Mouse (Mus musculus) midbrain, embryonic 10.5 days (tissue): Measurements from ENCODE around the gene Hpse2. TPM values are rescaled to one million over a fixed set of nuclear protein-coding genes. Genes with fewer than 3 reads are reported as not detected.

Experiments
- DNase-seq: peaks from one replicate; pipeline ENCODE4 v3.0.0-alpha.2; 2017; ENCODE audit warnings: low spot score
- H3K27ac ChIP-seq: fragments of 300-500 bp; sonication (generic); replicated peaks from 2 replicates; pipeline ENCODE4 v1.5.1; 2016; ENCODE audit warnings: mild to moderate bottlenecking
- H3K27me3 ChIP-seq: fragments of 300-500 bp; sonication (generic); 2 replicates; pipeline ENCODE4 v1.6.1; 2016; ENCODE audit warnings: low read depth, mild to moderate bottlenecking; ENCODE audit not compliant: poor library complexity, severe bottlenecking
- H3K36me3 ChIP-seq: fragments of 300-500 bp; sonication (generic); 2 replicates; pipeline ENCODE4 v1.6.1; 2016; ENCODE audit warnings: mild to moderate bottlenecking, moderate library complexity
- H3K4me1 ChIP-seq: fragments of 300-500 bp; sonication (generic); 2 replicates; pipeline ENCODE4 v1.6.1; 2016
- H3K4me3 ChIP-seq: fragments of 300-500 bp; sonication (generic); 2 replicates; pipeline ENCODE4 v1.5.1; 2016; ENCODE audit warnings: mild to moderate bottlenecking, moderate library complexity
- H3K9me3 ChIP-seq: fragments of 300-500 bp; sonication (generic); replicated peaks from 2 replicates; pipeline ENCODE4 v1.6.1; 2016; ENCODE audit warnings: mild to moderate bottlenecking
- WGBS: fragments of 180-500 bp; shearing (Covaris S2); methylation state at CpG from one replicate; pipeline ENCODE4 v1.1.7; 2016; 5-methylcytosine and 5-hydroxymethylcytosine counted together
- polyA plus RNA-seq: library from polyadenylated mRNA; unstranded; fragments of >200 nt; fragmentation: Nextera tagmentation; extraction: Ambion mirVana; gene quantifications from 2 replicates; pipeline ENCODE4 v1.2.1, GENCODE M21; 2016

The Hpse2 gene
- polyA plus RNA-seq, 1 experiment from 2014 or later: 0.39 TPM

DNA sequence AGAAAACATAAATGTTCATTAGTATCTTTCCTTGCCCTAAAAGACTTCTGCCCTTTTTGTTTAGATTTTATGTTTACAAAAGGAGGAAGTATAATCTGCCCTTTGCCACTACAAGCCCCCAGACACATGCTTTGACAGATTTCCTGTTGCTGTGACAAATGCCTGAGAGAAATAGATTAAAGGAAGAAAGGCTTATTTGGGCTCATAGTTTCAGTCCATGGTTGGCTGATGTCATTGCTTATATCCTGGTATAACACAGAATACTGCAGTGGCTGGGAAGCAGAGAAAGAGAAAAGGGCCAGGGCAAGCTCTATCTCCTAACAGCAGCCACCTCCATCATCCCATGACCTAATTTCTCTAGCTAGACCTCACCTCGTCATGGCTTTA, 401.8 kb downstream of the Hpse2 start:
- WGBS: 90% methylated on average over 1 of the region's 1 CpGs
- Histone ChIP-seq H3K27ac (no peak overlapping the region), H3K36me3 (no peaks in the 10 kb centered on the region), H3K4me1 (no peaks in the 10 kb centered on the region), H3K4me3 (no peak overlapping the region), H3K9me3 (no peaks in the 10 kb centered on the region), H3K27me3 (no peaks in the 10 kb centered on the region)
- no peak for DNase-seq

DNA sequence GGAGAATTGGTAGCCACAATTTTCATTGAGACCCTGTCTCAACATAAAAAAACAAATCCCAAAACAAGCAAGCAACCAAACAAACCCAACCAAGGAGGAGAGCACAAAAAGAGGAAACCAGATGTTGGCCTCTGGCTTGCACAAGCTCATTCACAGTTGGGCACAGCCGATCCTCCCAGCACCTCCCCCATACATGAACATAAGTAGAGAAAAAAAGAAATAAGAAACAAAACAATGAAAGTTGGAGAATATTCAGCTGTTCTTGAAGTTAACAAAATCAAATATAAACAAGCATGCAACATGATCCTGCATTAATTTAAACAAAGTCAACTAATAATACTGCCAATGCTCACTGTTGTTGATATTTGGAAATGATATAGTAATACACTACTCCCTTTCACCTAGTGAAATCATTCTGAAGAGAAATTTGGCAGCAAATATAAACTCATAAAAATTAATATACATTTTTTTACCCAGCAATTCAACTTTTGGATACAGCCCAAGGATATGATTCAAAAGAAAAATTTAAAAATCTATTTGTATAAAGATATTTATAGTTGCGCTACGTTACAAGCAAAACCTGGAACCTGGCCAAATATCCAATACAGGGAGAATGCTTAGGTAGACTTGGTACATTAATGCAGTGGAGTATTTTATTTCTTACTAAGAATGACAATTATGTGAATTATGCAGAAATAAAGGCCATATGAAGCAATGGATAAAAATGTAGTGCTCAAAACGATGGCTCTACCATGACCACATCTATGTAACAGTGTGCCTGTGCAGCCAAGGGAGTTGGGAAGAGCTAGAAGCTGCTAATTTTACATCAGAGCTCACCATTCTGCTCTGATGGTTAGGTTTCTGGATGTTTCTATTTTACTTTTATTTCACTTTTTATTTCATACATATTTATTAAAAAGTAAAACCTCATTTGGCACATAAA, 402.5 kb downstream of the Hpse2 start:
- H3K4me1 ChIP-seq: no peaks in the 10 kb centered on the region
- H3K36me3 ChIP-seq: no peaks in the 10 kb centered on the region
- no peaks in the 10 kb centered on the region for H3K9me3 ChIP-seq
- H3K4me3 ChIP-seq: no peak overlapping the region
- 90% methylated on average over 4 of the region's 4 CpGs for WGBS
- DNase-seq: no peak
- no peaks in the 10 kb centered on the region for H3K27me3 ChIP-seq
- no peak overlapping the region for H3K27ac ChIP-seq

DNA sequence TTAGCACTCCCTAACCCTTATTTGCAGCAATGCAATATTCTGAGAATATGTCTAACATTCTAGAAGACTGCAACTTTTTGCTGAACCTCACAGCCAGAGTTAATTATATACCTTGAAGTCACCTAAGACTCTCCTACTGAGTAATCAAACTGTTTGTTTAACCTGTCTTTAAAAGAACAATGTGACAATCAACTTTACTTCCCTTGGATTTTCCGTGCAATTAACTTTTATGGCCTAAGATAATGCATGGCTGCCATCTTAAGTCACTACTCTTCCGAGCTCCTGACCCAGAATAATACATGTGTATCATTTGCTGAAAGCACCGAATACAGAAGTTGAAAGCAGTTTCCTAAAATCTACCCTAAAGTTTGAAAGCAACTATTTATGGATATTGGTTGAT, 407.6 kb downstream of the Hpse2 start:
- WGBS: 86% methylated on average over 3 of the region's 3 CpGs
- H3K4me1 ChIP-seq: no peaks in the 10 kb centered on the region
- no peaks in the 10 kb centered on the region for H3K36me3 ChIP-seq
- no peaks in the 10 kb centered on the region for H3K9me3 ChIP-seq
- H3K4me3 ChIP-seq: no peak overlapping the region
- no peaks in the 10 kb centered on the region for H3K27me3 ChIP-seq
- no peak overlapping the region for H3K27ac ChIP-seq
- no peak for DNase-seq

DNA sequence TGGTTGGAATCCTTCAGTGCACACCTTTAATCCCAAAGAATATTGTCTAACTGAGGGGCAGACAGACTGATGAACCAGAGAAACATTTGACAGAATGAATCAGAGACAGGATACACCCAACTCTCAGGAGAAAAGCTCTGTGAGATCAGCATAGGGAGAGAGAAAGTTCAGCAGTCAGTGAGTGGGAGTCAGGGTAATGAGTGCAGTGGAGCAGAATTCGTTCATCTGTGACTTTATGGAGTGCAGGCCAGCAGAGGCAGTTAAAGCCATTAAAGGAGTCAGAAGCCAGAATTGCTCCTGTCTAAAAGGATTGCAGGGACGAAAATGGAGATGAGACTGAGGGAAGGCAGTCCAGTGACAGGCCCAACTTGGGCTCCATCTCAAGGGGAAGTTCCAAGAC, 410.2 kb downstream of the Hpse2 start:
- H3K27me3 ChIP-seq: no peaks in the 10 kb centered on the region
- no peak overlapping the region for H3K27ac ChIP-seq
- H3K36me3 ChIP-seq: no peaks in the 10 kb centered on the region
- DNase-seq: no peak
- H3K4me1 ChIP-seq: no peaks in the 10 kb centered on the region
- H3K9me3 ChIP-seq: no peaks in the 10 kb centered on the region
- no peak overlapping the region for H3K4me3 ChIP-seq
- 92% methylated on average over 2 of the region's 2 CpGs for WGBS

DNA sequence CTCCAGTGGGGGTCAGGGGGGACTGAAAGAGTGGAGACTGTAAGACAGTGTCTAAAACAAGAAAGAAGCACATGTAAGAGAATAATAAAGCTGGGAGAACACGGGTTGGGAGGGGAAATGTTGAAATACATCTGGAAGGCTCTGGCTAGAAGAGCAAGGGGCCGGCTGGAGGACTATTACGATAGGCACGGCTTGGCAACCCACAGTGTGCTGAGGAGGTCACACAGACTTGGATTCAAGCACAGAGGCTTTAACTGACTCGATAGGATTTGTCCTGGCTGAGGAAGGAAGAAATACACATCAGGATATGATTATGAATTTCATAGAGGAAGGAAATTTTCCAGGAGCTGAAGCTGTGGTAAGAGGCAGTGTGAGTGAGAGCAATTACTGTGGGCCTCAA, 414.4 kb downstream of the Hpse2 start:
- Histone ChIP-seq H3K4me3 (no peak overlapping the region), H3K9me3 (no peaks in the 10 kb centered on the region), H3K27ac (no peak overlapping the region), H3K36me3 (no peaks in the 10 kb centered on the region), H3K27me3 (no peaks in the 10 kb centered on the region), H3K4me1 (no peaks in the 10 kb centered on the region)
- 90% methylated on average over 5 of the region's 5 CpGs for WGBS
- DNase-seq: no peak

DNA sequence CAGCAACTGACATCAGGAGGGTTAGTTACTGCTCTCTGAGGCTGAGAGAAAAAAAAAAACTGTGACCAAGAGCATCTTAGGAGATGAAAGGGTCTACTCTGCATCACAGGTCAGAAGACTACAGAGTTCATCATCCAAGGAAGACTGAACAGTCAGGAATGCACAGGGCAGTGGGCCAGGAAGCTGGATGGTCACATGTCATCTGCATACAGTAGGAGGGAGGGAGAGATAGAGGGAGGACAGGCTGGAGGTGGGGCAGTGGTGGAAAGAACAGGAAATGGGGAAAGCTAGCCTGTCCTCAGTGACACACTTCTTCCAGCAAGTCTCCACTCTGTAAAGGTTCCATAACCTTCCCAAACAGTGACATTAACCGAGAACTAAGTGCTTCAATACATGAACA, 423.0 kb downstream of the Hpse2 start:
- Histone ChIP-seq H3K27ac (no peak overlapping the region), H3K4me1 (no peaks in the 10 kb centered on the region), H3K4me3 (no peak overlapping the region), H3K27me3 (no peaks in the 10 kb centered on the region), H3K36me3 (no peaks in the 10 kb centered on the region), H3K9me3 (no peaks in the 10 kb centered on the region)
- DNase-seq: no peak
- WGBS: 85% methylated on average over 1 of the region's 1 CpGs

DNA sequence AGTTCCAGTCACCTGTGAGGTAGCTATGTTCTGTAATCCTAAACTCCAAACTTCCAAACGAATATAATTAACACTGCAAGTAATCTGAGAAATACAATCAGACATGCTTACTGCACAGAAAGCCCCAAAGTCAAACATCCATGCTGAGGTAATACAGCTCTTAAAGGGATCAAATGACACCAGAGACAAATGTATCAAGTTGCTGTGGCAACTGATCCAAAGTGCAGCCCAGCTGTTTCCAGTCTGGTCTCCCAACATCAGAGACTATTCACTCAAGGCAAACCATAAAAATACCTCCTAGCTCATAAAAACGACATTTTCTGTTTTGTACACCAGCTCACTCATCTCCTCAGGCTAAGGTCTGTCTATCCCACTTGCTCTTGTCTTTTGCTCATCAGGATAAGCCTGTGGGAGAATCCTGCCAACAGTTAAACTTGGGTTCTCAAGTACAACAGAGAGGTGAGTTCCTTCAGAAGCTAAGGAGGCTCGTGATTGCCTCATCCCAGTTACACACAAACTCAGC, 440.0 kb downstream of the Hpse2 start:
- DNase-seq: no peak
- Histone ChIP-seq H3K27ac (no peak overlapping the region), H3K9me3 (peaks cover 14% of the 10 kb centered on the region), H3K27me3 (no peaks in the 10 kb centered on the region), H3K4me1 (0 out of 2 replicates have a peak, but pooled peaks cover 4% of the 10 kb centered on the region), H3K4me3 (no peak overlapping the region), H3K36me3 (no peaks in the 10 kb centered on the region)
- WGBS: 61% methylated on average over 3 of the region's 3 CpGs

DNA sequence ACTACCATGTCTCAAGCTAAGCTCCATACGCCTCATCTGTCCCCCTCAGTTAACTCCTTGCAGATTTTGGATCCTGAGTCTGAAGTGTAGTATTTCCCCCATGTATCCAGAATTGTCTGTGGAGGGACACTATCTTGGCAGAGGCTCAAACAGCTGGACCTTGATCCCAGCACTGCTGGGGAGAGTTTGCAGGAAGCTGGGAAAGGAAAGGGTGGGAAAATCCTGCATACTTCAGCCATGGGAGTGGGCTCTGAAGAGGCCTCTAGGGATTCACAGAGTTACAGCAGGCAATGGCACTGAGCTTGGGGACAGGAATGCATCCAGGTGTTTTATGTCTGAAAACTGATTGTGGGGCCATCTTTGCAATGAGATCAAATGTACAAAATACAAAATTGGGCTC, 450.6 kb downstream of the Hpse2 start:
- H3K27ac ChIP-seq: no peak overlapping the region
- peaks cover 21% of the 10 kb centered on the region for H3K4me1 ChIP-seq
- H3K4me3 ChIP-seq: no peak overlapping the region
- 48% methylated on average over 1 of the region's 1 CpGs for WGBS
- 0 out of 2 replicates have a peak, but pooled peaks cover under 1% of the 10 kb centered on the region for H3K36me3 ChIP-seq
- no peak for DNase-seq
- peaks cover 8% of the 10 kb centered on the region for H3K9me3 ChIP-seq
- H3K27me3 ChIP-seq: 0 out of 2 replicates have a peak, but pooled peaks cover 7% of the 10 kb centered on the region

DNA sequence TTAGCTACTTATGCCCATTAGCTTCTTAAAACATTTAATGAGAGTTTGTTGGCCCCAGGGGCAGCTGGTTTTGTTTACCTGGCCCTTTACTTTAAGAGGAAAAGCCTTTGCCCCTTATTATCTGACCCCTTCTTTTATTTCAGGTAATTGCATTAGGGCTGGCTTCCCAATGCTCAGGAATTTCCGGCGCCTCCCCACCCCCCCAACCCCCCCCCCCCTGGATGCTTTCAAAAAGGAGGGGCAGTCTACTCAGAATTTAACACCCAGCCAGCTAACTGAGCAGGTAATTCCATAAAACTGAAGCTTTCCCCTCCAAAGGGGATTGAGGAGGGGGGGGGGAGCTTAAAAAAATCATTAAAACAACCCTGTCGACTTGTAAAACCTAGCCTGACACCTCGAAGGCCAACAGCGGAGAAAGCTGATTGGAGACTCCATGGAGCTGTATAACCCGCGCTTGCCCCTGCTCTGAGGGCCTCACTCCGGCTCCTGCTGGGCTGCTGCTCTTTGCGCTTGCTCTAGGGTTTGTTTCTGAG, 451.4 kb downstream of the Hpse2 start:
- H3K4me1 ChIP-seq: peaks cover 21% of the 10 kb centered on the region
- H3K27ac ChIP-seq: peak overlapping the region; percentile 33; the same call in 1 of the 2 replicates
- 2% methylated on average over 9 of the region's 9 CpGs for WGBS

DNA sequence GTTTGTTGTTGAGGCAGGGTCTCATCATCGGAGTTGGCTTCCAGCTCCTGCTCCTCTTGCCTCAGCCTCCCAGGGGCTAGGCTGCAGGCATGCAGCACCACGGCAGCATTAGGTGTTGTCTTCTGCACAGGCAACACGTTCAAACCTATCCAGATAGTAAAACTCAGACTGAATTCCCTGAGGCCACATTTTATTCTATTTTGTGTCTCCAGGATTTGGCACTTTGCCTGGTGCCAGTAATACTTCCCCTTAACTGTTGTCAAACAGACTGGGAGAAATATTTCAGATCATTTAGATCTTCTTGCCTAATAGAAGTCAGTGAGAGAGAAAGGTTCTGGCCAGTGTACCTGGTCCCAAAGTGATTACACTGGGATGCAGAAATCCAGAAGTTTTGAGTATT, 458.5 kb downstream of the Hpse2 start:
- WGBS: 76% methylated on average over 3 of the region's 3 CpGs
- H3K27me3 ChIP-seq: 0 out of 2 replicates have a peak, but pooled peaks cover 4% of the 10 kb centered on the region

More for the DNA sequence above, 451.4 kb downstream of the Hpse2 start:
- Histone ChIP-seq H3K36me3 (no peaks in the 10 kb centered on the region), H3K4me3 (peak overlapping the region; percentile 26; the same call in 1 of the 2 replicates), H3K27me3 (0 out of 2 replicates have a peak, but pooled peaks cover 7% of the 10 kb centered on the region), H3K9me3 (no peaks in the 10 kb centered on the region; the same call in 1 of the 2 replicates)
- DNase-seq: peak; percentile 48

DNA sequence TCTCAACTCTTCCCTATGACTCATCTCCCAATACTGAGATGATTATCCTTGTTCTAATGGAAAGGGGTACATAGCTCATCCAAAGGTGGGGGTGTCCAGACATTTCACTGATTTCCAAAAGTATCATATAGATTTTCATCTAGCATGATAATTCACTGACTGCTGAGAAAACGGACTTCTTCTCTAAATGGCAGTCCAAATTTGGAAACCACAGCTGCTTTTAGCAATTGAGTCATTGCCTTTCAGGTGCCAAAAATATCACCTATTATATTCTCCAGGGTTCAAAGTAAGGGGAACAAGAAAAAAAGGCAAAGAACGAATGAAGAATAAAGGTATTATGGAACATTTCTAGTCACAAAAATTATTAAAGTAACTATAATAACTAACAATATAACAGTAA, 459.9 kb downstream of the Hpse2 start:
- H3K27me3 ChIP-seq: no peaks in the 10 kb centered on the region
- H3K27ac ChIP-seq: no peak overlapping the region
- H3K4me1 ChIP-seq: no peaks in the 10 kb centered on the region
- H3K36me3 ChIP-seq: no peaks in the 10 kb centered on the region
- H3K9me3 ChIP-seq: no peaks in the 10 kb centered on the region
- 91% methylated on average over 2 of the region's 2 CpGs for WGBS
- no peak overlapping the region for H3K4me3 ChIP-seq
- no peak for DNase-seq

More for the DNA sequence above, 458.5 kb downstream of the Hpse2 start:
- no peaks in the 10 kb centered on the region for H3K36me3 ChIP-seq
- H3K27ac ChIP-seq: no peak overlapping the region
- no peaks in the 10 kb centered on the region for H3K4me1 ChIP-seq
- H3K9me3 ChIP-seq: no peaks in the 10 kb centered on the region
- no peak for DNase-seq
- H3K4me3 ChIP-seq: no peak overlapping the region

DNA sequence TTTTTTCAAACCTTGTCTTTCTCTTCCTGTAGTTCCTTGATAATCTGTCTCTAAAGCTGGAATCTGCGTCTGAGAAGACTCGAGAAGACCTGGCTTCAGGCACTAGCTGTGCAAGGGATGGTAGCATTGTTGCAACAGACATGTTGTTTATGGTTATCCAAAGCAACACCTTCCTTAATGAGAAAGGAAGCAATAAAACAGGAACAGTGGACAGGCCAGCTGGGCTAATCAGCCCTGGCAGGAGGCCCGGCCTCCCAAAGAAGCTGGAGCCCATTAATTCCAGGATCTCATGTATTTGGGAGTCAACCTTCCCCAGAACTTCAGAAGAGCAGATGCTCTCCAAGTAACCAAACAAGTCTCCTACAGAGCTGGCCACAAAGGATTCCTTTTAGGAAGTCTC, 465.5 kb downstream of the Hpse2 start:
- Histone ChIP-seq H3K36me3 (no peaks in the 10 kb centered on the region), H3K4me1 (no peaks in the 10 kb centered on the region), H3K27me3 (no peaks in the 10 kb centered on the region), H3K9me3 (no peaks in the 10 kb centered on the region), H3K27ac (no peak overlapping the region), H3K4me3 (no peak overlapping the region)
- WGBS: 85% methylated on average over 3 of the region's 3 CpGs
- no peak for DNase-seq

DNA sequence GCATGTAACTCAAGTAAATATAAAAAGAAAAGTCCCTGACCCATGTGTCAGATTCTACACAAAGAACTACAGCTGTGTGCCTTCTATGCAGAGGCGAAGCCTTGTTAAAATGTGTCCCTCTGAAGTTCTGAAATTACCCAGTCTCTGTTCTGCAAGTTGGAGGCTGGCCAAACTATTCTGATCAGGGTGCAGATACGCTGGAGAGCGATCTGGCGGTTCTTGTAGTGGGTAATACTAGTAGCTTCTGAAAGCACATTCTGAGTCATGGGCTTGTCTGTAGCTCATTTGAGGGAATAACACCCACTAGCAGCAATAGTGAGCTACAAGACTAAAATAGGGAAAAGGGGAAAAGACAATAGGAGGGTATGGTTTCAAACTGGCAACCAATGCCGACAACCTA, 474.5 kb downstream of the Hpse2 start:
- WGBS: 91% methylated on average over 5 of the region's 5 CpGs
- no peak overlapping the region for H3K27ac ChIP-seq
- no peaks in the 10 kb centered on the region for H3K9me3 ChIP-seq
- H3K27me3 ChIP-seq: no peaks in the 10 kb centered on the region
- H3K36me3 ChIP-seq: no peaks in the 10 kb centered on the region
- no peaks in the 10 kb centered on the region for H3K4me1 ChIP-seq
- no peak for DNase-seq
- H3K4me3 ChIP-seq: no peak overlapping the region
